8 mouse cellular contexts compared by ENCODE assay signal in the genomic region with DNA sequence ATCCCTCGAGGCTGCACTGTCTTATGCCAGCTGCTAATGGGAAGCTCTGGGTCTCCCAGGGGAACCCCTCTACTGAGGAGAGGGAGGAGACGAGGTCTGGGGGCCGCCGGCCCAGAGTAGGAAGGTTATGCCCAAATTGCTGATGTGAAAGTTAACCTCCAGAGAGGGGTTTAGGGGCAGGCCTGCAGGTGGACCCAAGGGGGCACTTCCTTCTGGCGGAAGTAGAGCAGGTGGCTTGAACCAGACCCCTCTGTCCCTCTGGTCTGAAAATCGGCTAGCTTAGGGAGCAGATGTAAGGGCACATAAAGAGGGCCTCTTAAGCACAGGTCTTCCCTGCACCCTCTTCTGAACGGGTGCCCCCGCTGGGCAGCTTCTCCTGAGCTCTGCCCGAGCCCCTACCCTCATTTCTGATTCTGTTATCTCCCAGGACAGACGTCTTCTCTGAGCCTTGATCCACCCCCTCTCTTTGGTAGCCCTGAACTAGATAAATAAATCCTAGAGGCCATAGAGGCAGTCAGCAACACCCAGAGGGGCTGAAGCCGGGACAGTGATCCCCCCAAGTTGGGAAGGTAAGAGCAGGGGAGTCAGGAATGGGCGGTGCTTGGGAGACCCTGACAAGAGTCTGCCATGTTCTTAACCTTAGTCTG. TPM values are rescaled to one million over a fixed set of nuclear protein-coding genes. Genes with fewer than 3 reads are reported as not detected.
DNase-seq lines count a peak whose midpoint lies in the region; ATAC-seq and TF ChIP-seq lines count a peak whose summit lies in the region.

No protein-coding gene starts in this region.

- DNase-seq in heart, postnatal 10 days = no peak
- DNase-seq in G1E (ENCODE audit: low spot score) = no peak
- no peak for DNase-seq in ovary, postnatal 10 days (ENCODE audit: low spot score)
- no peak for DNase-seq in testis, postnatal 10 days (ENCODE audit: low spot score)
- no peak for DNase-seq in urinary bladder, postnatal 10 days (ENCODE audit: low spot score)

- H3K27me3 ChIP-seq in heart, embryonic 16.5 days (ENCODE audit: control insufficient read depth, insufficient read depth, low read length) = no peaks in the 10 kb centered on the region
- no peaks in the 10 kb centered on the region for H3K27me3 ChIP-seq in G1E (ENCODE audit: insufficient read depth, low read length)
- H3K27me3 ChIP-seq in hindbrain, embryonic 13.5 days = 0 out of 2 replicates have a peak, but pooled peaks cover 4% of the 10 kb centered on the region
- no peaks in the 10 kb centered on the region for H3K27me3 ChIP-seq in midbrain, embryonic 13.5 days

- intact Hi-C loops in heart, postnatal 10 days (cut with DNase I) = loop anchor here (1.0 kb wide), 1 partner anchor 23 kb away; no protein-coding TSS in a partner anchor

- H3K27ac ChIP-seq in heart, embryonic 16.5 days (ENCODE audit: low read length) = peak overlapping the region; percentile 88
- no peak overlapping the region for H3K27ac ChIP-seq in hindbrain, embryonic 13.5 days
- H3K27ac ChIP-seq in midbrain, embryonic 13.5 days = 0 out of 2 replicates have a peak overlapping the region, but pooled peaks have one; percentile 19

- no peak for ATAC-seq in heart, embryonic 16.5 days (replicated peaks; ENCODE audit: extremely low read depth, insufficient read depth, low FRiP score)
- ATAC-seq in G1E (ENCODE audit: extremely low read depth, insufficient number of reproducible peaks, low FRiP score, poor library complexity, severe bottlenecking) = no peak
- no peak for ATAC-seq in hindbrain, embryonic 13.5 days (ENCODE audit: low FRiP score)
- no peak for ATAC-seq in midbrain, embryonic 13.5 days

- no peaks in the 10 kb centered on the region for H3K36me3 ChIP-seq in heart, embryonic 16.5 days (ENCODE audit: control insufficient read depth, insufficient read depth)
- peaks cover 90% of the 10 kb centered on the region for H3K36me3 ChIP-seq in G1E (replicated peaks)
- peaks cover 5% of the 10 kb centered on the region for H3K36me3 ChIP-seq in hindbrain, embryonic 13.5 days
- H3K36me3 ChIP-seq in midbrain, embryonic 13.5 days = no peaks in the 10 kb centered on the region

- H3K9ac ChIP-seq in heart, embryonic 16.5 days (ENCODE audit: low read length) = peak overlapping the region; percentile 74
- peak overlapping the region; percentile 66 for H3K9ac ChIP-seq in hindbrain, embryonic 13.5 days
- H3K9ac ChIP-seq in midbrain, embryonic 13.5 days (replicated peaks) = peak overlapping the region; percentile 41

- H3K9me3 ChIP-seq in heart, embryonic 16.5 days (replicated peaks; ENCODE audit: control insufficient read depth, low read length) = no peaks in the 10 kb centered on the region
- no peaks in the 10 kb centered on the region for H3K9me3 ChIP-seq in G1E (replicated peaks)
- no peaks in the 10 kb centered on the region for H3K9me3 ChIP-seq in hindbrain, embryonic 13.5 days
- H3K9me3 ChIP-seq in midbrain, embryonic 13.5 days = no peaks in the 10 kb centered on the region

- H3K4me1 ChIP-seq in heart, embryonic 16.5 days (ENCODE audit: control insufficient read depth, insufficient read depth, low read length) = peaks cover 77% of the 10 kb centered on the region
- peaks cover 92% of the 10 kb centered on the region for H3K4me1 ChIP-seq in G1E (ENCODE audit: insufficient read depth, low read depth, low read length)
- peaks cover 94% of the 10 kb centered on the region for H3K4me1 ChIP-seq in hindbrain, embryonic 13.5 days (replicated peaks)
- peaks cover 92% of the 10 kb centered on the region for H3K4me1 ChIP-seq in midbrain, embryonic 13.5 days (replicated peaks)

- 50% methylated on average over 12 of the region's 12 CpGs for WGBS in heart, embryonic 16.5 days
- 37% methylated on average over 12 of the region's 12 CpGs for WGBS in hindbrain, embryonic 13.5 days
- 36% methylated on average over 12 of the region's 12 CpGs for WGBS in midbrain, embryonic 13.5 days

- TF ChIP-seq CTCF in G1E (IDR thresholded peaks at IDR 0.05; ENCODE audit: low read depth, low read length) = no peak

- peak overlapping the region; percentile 50 for H3K4me3 ChIP-seq in heart, embryonic 16.5 days (ENCODE audit: low read length)
- H3K4me3 ChIP-seq in G1E (ENCODE audit: low read depth, low read length) = peak overlapping the region; percentile 71; the same call in 1 of the 2 replicates
- 0 out of 2 replicates have a peak overlapping the region, but pooled peaks have one; percentile 7 for H3K4me3 ChIP-seq in hindbrain, embryonic 13.5 days
- H3K4me3 ChIP-seq in midbrain, embryonic 13.5 days (replicated peaks) = no peak overlapping the region

- H3K4me2 ChIP-seq in heart, embryonic 16.5 days (ENCODE audit: low read depth, low read length) = peak overlapping the region; percentile 75
- H3K4me2 ChIP-seq in hindbrain, embryonic 13.5 days = peak overlapping the region; percentile 42
- H3K4me2 ChIP-seq in midbrain, embryonic 13.5 days (replicated peaks) = peak overlapping the region; percentile 40; the same call in 1 of the 2 replicates

RNA-seq across cellular contexts. Expression of a gene that starts 18.2 kb away (rescaled TPM):
- polyA plus RNA-seq in heart, embryonic 16.5 days (2015; fragmentation: Nextera tagmentation; extraction: Ambion mirVana) = 30.9 and 31.7 TPM in 2 replicates
- 10 to 100 TPM; 57.9 to 59.4 TPM for total RNA-seq in heart, postnatal 10 days (2021)
- 20.4 and 21.1 TPM in 2 replicates for total RNA-seq in G1E (2014; fragmentation: Nextera tagmentation)
- total RNA-seq in G1E (2017) = 3.0 and 3.9 TPM in 2 replicates
- 117 and 164 TPM in 2 replicates for polyA plus RNA-seq in G1E (2012)
- 27.9 and 28.1 TPM in 2 replicates for polyA plus RNA-seq in hindbrain, embryonic 13.5 days (2015; fragmentation: Nextera tagmentation; extraction: Ambion mirVana)
- polyA plus RNA-seq in midbrain, embryonic 13.5 days (2015; fragmentation: Nextera tagmentation; extraction: Ambion mirVana) = 29.8 and 31.4 TPM in 2 replicates

RNA-seq across cellular contexts. Expression of a gene that starts 47.7 kb away (rescaled TPM):
- polyA plus RNA-seq in heart, embryonic 16.5 days (2015; fragmentation: Nextera tagmentation; extraction: Ambion mirVana) = 71.0 and 76.0 TPM in 2 replicates
- 10 to 100 TPM; 62.0 to 71.0 TPM for total RNA-seq in heart, postnatal 10 days (2021)
- total RNA-seq in G1E (2014; fragmentation: Nextera tagmentation) (210 and 256 TPM in 2 replicates), G1E (2017) (108 and 116 TPM in 2 replicates)
- 113 and 125 TPM in 2 replicates for polyA plus RNA-seq in G1E (2012)
- polyA plus RNA-seq in hindbrain, embryonic 13.5 days (2015; fragmentation: Nextera tagmentation; extraction: Ambion mirVana) = 59.8 and 62.9 TPM in 2 replicates
- 48.0 and 59.8 TPM in 2 replicates for polyA plus RNA-seq in midbrain, embryonic 13.5 days (2015; fragmentation: Nextera tagmentation; extraction: Ambion mirVana)

RNA-seq across cellular contexts. Expression of a gene that starts 58.3 kb away (rescaled TPM):
- 26.3 and 28.7 TPM in 2 replicates for polyA plus RNA-seq in heart, embryonic 16.5 days (2015; fragmentation: Nextera tagmentation; extraction: Ambion mirVana)
- total RNA-seq in heart, postnatal 10 days (2021) = 10 to 100 TPM; 29.2 to 30.7 TPM
- total RNA-seq in G1E (2014; fragmentation: Nextera tagmentation) (not detected in 2 replicates), G1E (2017) (under 0.01 and 0.05 TPM in 2 replicates)
- 0.23 and 0.25 TPM in 2 replicates for polyA plus RNA-seq in G1E (2012)
- 10.4 and 10.8 TPM in 2 replicates for polyA plus RNA-seq in hindbrain, embryonic 13.5 days (2015; fragmentation: Nextera tagmentation; extraction: Ambion mirVana)
- 7.2 and 9.0 TPM in 2 replicates for polyA plus RNA-seq in midbrain, embryonic 13.5 days (2015; fragmentation: Nextera tagmentation; extraction: Ambion mirVana)
